7 mouse cellular contexts compared by ENCODE assay signal in the genomic region with DNA sequence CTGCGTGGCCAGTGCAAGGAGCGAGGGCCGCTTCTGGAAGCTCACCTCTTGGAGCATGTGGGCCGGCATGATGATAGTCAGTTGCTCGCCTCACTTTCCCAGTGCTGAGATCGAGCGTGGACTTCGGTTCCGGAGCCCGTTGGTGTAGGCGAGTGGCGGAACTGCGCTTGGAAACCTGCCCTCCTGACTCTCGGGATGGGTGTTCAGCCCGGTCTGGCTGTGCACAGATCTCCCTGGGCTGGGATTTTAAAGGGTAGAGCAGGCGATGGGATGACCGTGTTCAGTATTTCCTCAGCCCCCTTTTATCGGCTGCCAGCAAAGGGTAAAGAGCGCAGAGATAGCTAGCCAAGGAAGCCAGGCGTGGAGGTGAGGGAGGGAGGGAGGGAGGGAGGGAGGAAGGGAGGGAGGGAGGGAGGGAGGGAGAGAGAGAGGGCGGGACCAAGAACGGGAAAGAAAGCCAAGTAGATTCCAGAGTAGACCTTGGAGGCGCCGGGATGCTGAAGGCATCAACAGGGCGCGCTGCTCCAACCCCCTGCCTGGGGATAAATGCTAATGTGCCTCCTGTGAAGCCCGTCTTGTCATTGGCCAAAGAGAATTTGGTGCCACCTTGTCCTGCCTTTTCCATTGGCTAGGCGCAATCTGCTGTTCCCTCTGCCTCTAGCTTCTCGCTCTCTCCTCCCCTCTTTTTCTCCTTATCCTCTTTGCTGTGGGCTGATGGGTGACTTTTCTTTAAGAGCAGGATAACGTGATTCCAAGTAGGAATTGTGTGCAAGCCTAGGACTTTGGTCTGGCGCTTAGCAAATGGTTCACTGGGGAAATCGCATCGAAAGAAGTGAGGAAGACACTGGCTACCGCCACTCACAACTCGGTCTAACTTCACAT. TPM values are rescaled to one million over a fixed set of nuclear protein-coding genes. Genes with fewer than 3 reads are reported as not detected.
DNase-seq lines count a peak whose midpoint lies in the region; ATAC-seq lines count a peak whose summit lies in the region.

Scd1 (minus strand) TSS at position 539 of the 882 bp plus-strand sequence.

- DNase-seq in adrenal gland, adult 18-20 months (ENCODE audit: low spot score in 2 of 2): peak; percentile 52 to 55
- DNase-seq in cerebellum, postnatal 4 days (ENCODE audit: low spot score in 2 of 2): peak; percentile 29 to 60
- peak; percentile 55 for DNase-seq in gastrocnemius, adult 18-20 months (ENCODE audit: low spot score)
- DNase-seq in left cerebral cortex, adult 11 months (ENCODE audit: low spot score): peak; percentile 77
- DNase-seq in lung, postnatal 36 days: peak; percentile 79
- DNase-seq in right cerebral cortex, postnatal 10 days (ENCODE audit: low spot score in 2 of 2): peak; percentile 84 to 93

- H3K36me3 ChIP-seq in hindbrain, embryonic 15.5 days: peaks cover 4% of the 10 kb centered on the region; the same call in 1 of the 2 replicates

- under 1% methylated on average over 33 of the region's 35 CpGs for WGBS in hindbrain, embryonic 15.5 days

- no peaks in the 10 kb centered on the region for H3K9me3 ChIP-seq in hindbrain, embryonic 15.5 days

- no peaks in the 10 kb centered on the region for H3K27me3 ChIP-seq in hindbrain, embryonic 15.5 days

- peak; percentile 95 for ATAC-seq in hindbrain, embryonic 15.5 days (ENCODE audit: low FRiP score, low read depth)

- peak within 1 kb of the TSS; percentile 80 for H3K27ac ChIP-seq in hindbrain, embryonic 15.5 days (replicated peaks)

- H3K4me3 ChIP-seq in hindbrain, embryonic 15.5 days: peak within 1 kb of the TSS; percentile 64

- H3K4me1 ChIP-seq in hindbrain, embryonic 15.5 days (replicated peaks): peaks cover 29% of the 10 kb centered on the region

- H3K4me2 ChIP-seq in hindbrain, embryonic 15.5 days: peak within 1 kb of the TSS; percentile 77

- peak within 1 kb of the TSS; percentile 57 for H3K9ac ChIP-seq in hindbrain, embryonic 15.5 days

RNA-seq across cellular contexts. Expression of gene Scd1, which starts in this region (rescaled TPM):
- total RNA-seq in adrenal gland, adult 18-20 months (2021): over 10,000 TPM in 1 of 2 experiments, 1,000 to 10,000 TPM in 1; 1,926 to 12,846 TPM
- 10 to 100 TPM; 20.6 to 38.0 TPM for total RNA-seq in gastrocnemius, adult 18-20 months (2021)
- polyA plus RNA-seq in hindbrain, embryonic 15.5 days (2015; fragmentation: Nextera tagmentation; extraction: Ambion mirVana): 8.9 and 9.1 TPM in 2 replicates

Comparison
In these comparisons a context has a peak if more than half of its experiments do, and no peak if none do; other contexts are left out.
1. Peak in every context shown above with its lines: DNase-seq, ATAC-seq, H3K4me3 ChIP-seq and H3K27ac ChIP-seq.
2. RNA of gene Scd1 (total RNA-seq): 1,926 to 12,846 TPM in adrenal gland, adult 18-20 months; 20.6 to 38.0 TPM in gastrocnemius, adult 18-20 months; every median in the first group is over 10 times any median in the second.